Mouse (Mus musculus) neural tube, embryonic 11.5 days (tissue): ENCODE results near the gene Vezf1. TPM values are rescaled to one million over a fixed set of nuclear protein-coding genes. Genes with fewer than 3 reads are reported as not detected.
A peak's percentile ranks its signal among the peaks of the same experiment; 100 is the strongest.

Experiments used
- ATAC-seq: fragments of 200-750 bp; cut with Nextera tagmentation; 2 replicates; pipeline ENCODE4 v1.8.0; 2017; ENCODE audit warnings: moderate number of reproducible peaks, mild to moderate bottlenecking, moderate TSS enrichment, moderate library complexity; ENCODE audit not compliant: insufficient read depth, low FRiP score, low TSS enrichment
- DNase-seq: peaks from one replicate; pipeline ENCODE4 v3.0.0-alpha.2; 2015; ENCODE audit warnings: low spot score
- H3K27ac ChIP-seq: fragments of 300-500 bp; sonication (generic); 2 replicates; pipeline ENCODE4 v1.5.1; 2014; ENCODE audit warnings: low read depth, mild to moderate bottlenecking, low read length
- H3K27me3 ChIP-seq: fragments of 300-500 bp; sonication (generic); 2 replicates; pipeline ENCODE4 v1.6.1; 2014; ENCODE audit warnings: mild to moderate bottlenecking, low read length, mixed read lengths; ENCODE audit not compliant: control insufficient read depth, insufficient read depth
- H3K36me3 ChIP-seq: fragments of 300-500 bp; sonication (generic); 2 replicates; pipeline ENCODE4 v1.6.1; 2014; ENCODE audit warnings: mild to moderate bottlenecking, low read length, moderate library complexity, mixed read lengths; ENCODE audit not compliant: control insufficient read depth, insufficient read depth
- H3K4me1 ChIP-seq: fragments of 300-500 bp; sonication (generic); 2 replicates; pipeline ENCODE4 v1.6.1; 2014; ENCODE audit warnings: low read length, mixed read lengths; ENCODE audit not compliant: control insufficient read depth, insufficient read depth
- H3K4me2 ChIP-seq: fragments of 300-500 bp; sonication (generic); 2 replicates; pipeline ENCODE4 v1.6.1; 2014; ENCODE audit warnings: low read depth, mild to moderate bottlenecking, moderate library complexity
- H3K4me3 ChIP-seq: fragments of 300-500 bp; sonication (generic); 2 replicates; pipeline ENCODE4 v1.5.1; 2014; ENCODE audit warnings: low read depth, low read length
- H3K9ac ChIP-seq: fragments of 300-500 bp; sonication (generic); 2 replicates; pipeline ENCODE4 v1.6.1; 2014; ENCODE audit warnings: mild to moderate bottlenecking, low read length
- H3K9me3 ChIP-seq: fragments of 300-500 bp; sonication (generic); 2 replicates; pipeline ENCODE4 v1.6.1; 2016; ENCODE audit warnings: low read length; ENCODE audit not compliant: control insufficient read depth
- WGBS: fragments of 180-500 bp; shearing (Covaris S2); extraction: QIAGEN DNeasy Blood & Tissue Kit; methylation state at CpG from one replicate; pipeline ENCODE4 v1.1.7; 2014; 5-methylcytosine and 5-hydroxymethylcytosine counted together
- polyA plus RNA-seq: library from polyadenylated mRNA; unstranded; fragments of >200 nt; fragmentation: Nextera tagmentation; extraction: Ambion mirVana; gene quantifications from 2 replicates; pipeline ENCODE4 v1.2.1, GENCODE M21; 2014

Gene Vezf1
- polyA plus RNA-seq, 1 experiment from 2014 or later: 78.4 TPM

DNA sequence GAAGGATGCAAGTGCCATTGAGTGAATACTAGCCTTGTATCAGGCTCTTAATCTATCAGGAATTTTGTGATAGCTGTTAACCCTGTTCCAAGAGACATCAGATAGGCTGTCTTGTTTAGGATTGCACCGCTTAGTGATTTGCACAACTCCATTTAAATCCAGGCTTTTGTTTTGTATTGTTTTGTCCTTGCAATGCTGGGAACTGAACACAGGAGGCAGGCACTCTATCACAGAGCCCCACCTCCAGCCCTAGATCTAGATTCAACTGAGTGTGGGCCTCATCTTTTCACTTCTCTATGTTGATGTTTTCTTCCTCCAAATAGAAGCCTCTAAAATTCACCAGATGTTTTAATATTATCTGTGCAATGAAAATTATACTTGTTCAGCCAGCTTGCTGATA lies 7.6 kb downstream of the Vezf1 start:
- Histone ChIP-seq H3K9ac (no peak overlapping the region), H3K4me1 (peaks cover 20% of the 10 kb centered on the region), H3K4me2 (no peak overlapping the region), H3K27me3 (no peaks in the 10 kb centered on the region), H3K27ac (no peak overlapping the region), H3K9me3 (no peaks in the 10 kb centered on the region), H3K4me3 (no peak overlapping the region), H3K36me3 (peaks cover 27% of the 10 kb centered on the region)
- ATAC-seq (no peak), DNase-seq (no peak)
- 55% methylated on average over 1 of the region's 1 CpGs for WGBS

DNA sequence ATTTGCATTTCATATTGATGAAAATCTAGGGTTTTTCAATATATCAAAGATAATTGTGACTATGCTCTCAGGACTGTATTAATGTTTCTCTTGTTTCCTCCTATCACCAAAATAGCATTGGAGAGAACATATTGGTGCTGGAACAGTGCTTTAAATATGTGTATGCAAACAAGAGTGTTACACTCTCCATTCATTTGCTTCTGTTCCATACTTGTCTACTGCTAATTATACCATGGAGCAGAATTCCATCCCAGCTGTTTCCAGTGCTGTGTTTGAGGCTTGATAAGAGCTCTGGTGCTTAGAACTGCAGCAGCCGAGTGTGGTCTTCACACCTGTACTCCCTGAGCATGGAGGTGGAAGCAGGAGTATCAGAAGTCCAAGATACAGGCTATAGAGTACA lies 8.3 kb downstream of the Vezf1 start:
- Histone ChIP-seq H3K9ac (no peak overlapping the region), H3K27ac (no peak overlapping the region), H3K4me3 (no peak overlapping the region), H3K9me3 (no peaks in the 10 kb centered on the region), H3K4me2 (no peak overlapping the region), H3K36me3 (peaks cover 29% of the 10 kb centered on the region), H3K27me3 (no peaks in the 10 kb centered on the region), H3K4me1 (peaks cover 13% of the 10 kb centered on the region)
- ATAC-seq (no peak), DNase-seq (no peak)
- 79% methylated on average over 1 of the region's 1 CpGs for WGBS

DNA sequence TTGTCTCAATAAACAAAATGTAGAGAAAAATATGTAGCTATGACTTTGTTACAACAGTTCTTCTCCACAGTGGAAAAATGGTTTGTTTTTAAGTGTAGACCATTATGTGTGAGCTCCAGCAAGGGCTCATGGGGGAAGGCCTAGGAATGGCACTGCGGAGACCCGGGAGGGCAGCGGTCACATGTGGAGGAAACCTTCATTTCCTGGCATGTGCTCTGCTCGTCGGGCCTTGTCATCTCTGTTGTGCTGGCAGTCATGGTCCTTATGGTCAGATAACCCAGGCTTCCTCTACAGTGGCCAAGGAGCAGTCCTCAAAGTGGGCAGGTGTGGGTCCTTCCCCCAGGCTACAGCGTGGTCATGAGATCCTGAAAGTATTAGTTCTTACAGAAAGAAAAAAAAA lies 15.6 kb downstream of the Vezf1 start:
- H3K36me3 ChIP-seq: peaks cover 15% of the 10 kb centered on the region
- ATAC-seq (no peak), DNase-seq (no peak)
- no peaks in the 10 kb centered on the region for H3K9me3 ChIP-seq
- no peak overlapping the region for H3K27ac ChIP-seq
- WGBS: 81% methylated on average over 6 of the region's 6 CpGs
- no peak overlapping the region for H3K4me3 ChIP-seq
- H3K27me3 ChIP-seq: no peaks in the 10 kb centered on the region
- H3K4me2 ChIP-seq: no peak overlapping the region
- H3K9ac ChIP-seq: no peak overlapping the region
- H3K4me1 ChIP-seq: peaks cover 14% of the 10 kb centered on the region

DNA sequence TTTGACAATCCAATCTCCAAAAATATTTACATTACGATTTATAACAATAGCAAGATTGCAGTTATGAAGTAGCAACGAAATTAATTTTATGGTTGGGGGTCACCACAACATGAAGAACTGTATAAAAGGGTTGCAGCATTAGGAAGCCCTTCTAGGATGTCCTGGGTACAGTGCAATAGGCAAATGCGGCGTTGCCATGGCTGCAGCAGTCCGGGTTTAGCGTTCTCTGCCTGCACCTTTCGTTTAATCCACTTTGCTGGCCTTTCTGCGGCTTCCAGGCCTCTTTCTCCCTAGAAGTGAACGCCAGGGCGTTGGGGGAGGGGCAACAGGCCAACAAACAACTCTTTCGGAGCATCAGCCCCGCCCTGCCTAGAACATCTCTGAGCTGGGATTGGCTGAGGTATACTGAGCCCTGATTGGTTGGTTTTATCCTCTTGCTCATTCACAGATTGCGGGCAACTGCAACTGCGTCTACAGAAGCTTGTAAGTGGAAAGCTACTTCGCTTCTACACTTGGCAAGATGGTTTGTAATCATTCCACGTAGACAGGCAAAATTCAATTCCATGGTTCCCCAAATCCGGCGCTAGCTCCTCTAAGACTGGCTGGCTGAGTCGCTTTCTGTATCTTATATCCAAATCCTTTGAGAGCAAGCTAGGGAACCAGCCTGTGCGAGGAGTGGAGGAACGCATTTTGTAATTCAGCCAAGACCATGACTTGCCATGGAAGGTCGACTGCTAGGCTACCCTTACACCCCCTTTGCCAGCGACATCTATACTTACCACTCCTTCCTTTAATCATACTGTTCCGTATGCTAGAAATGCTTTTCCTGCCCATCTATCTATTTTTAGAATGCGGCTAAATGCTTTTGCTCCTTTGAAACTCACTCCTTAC lies 18.9 kb downstream of the Vezf1 start:
- Histone ChIP-seq H3K4me2 (peak overlapping the region; percentile 61), H3K36me3 (0 out of 2 replicates have a peak, but pooled peaks cover 2% of the 10 kb centered on the region), H3K4me3 (peak overlapping the region; percentile 28), H3K9me3 (no peaks in the 10 kb centered on the region), H3K27ac (peak overlapping the region; percentile 58), H3K9ac (peak overlapping the region; percentile 44; the same call in 1 of the 2 replicates), H3K4me1 (peaks cover 14% of the 10 kb centered on the region), H3K27me3 (no peaks in the 10 kb centered on the region)
- ATAC-seq: peak; percentile 94
- DNase-seq: peak; percentile 93
- WGBS: 8% methylated on average over 25 of the region's 25 CpGs

GRCm38 (mm10) chr11:88089150-88089549 lies 21.1 kb downstream of the Vezf1 start:
- Histone ChIP-seq H3K36me3 (no peaks in the 10 kb centered on the region), H3K9me3 (no peaks in the 10 kb centered on the region), H3K4me3 (no peak overlapping the region), H3K27me3 (no peaks in the 10 kb centered on the region), H3K4me1 (peaks cover 14% of the 10 kb centered on the region), H3K4me2 (no peak overlapping the region), H3K27ac (no peak overlapping the region), H3K9ac (no peak overlapping the region)
- ATAC-seq (no peak), DNase-seq (no peak)
- 78% methylated on average over 5 of the region's 5 CpGs for WGBS

DNA sequence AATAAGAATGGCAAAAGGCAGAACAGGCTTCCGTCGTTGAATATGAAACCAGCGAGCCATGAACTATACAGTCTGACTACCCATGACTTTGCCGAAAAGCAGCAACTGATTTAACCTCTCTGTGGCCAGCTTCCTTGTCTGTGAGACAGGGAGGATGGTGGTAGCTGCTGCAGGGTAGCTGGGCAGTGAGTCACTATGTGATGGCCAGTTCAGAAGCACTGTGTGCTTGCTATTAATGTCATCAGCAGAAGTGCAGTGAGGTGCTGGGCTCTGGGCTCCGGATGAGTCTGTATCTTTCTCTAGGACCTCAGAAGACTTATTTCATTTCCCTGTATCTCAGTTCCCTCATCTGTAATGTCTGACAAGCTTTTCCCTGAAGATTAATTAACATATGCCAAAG lies 22.2 kb downstream of the Vezf1 start:
- Histone ChIP-seq H3K27me3 (no peaks in the 10 kb centered on the region), H3K4me2 (no peak overlapping the region), H3K27ac (no peak overlapping the region), H3K4me1 (peaks cover 14% of the 10 kb centered on the region), H3K4me3 (no peak overlapping the region), H3K36me3 (no peaks in the 10 kb centered on the region), H3K9ac (no peak overlapping the region), H3K9me3 (no peaks in the 10 kb centered on the region)
- 78% methylated on average over 5 of the region's 5 CpGs for WGBS
- no peak for DNase-seq
- no peak for ATAC-seq

DNA sequence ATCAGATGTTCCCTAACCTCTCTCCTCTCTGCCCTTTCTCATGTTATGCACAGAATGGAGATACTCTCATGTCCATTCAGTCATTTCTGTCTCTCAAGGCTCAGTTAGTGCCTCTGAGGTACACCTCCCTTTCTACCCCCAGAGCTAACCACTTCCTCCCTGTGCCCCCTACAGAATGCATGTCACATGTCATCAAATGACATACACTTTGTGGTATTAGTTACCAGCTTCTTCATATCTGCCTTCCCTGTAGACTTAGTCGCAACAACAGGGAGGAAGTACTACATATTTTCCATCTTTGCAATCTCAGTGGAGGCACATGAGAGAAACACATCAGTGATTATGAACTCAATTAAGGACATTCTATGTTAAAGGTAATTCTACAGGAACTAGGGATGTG lies 23.9 kb downstream of the Vezf1 start:
- H3K27me3 ChIP-seq: no peaks in the 10 kb centered on the region
- H3K9ac ChIP-seq: no peak overlapping the region
- DNase-seq: no peak
- H3K4me3 ChIP-seq: no peak overlapping the region
- no peak for ATAC-seq
- H3K36me3 ChIP-seq: no peaks in the 10 kb centered on the region
- no peak overlapping the region for H3K27ac ChIP-seq
- no peaks in the 10 kb centered on the region for H3K9me3 ChIP-seq
- peaks cover 5% of the 10 kb centered on the region for H3K4me1 ChIP-seq
- 83% methylated on average over 1 of the region's 1 CpGs for WGBS
- no peak overlapping the region for H3K4me2 ChIP-seq

- no peaks in the 10 kb centered on the region for H3K27me3 ChIP-seq
- no peak for ATAC-seq
- H3K27ac ChIP-seq: no peak overlapping the region
- no peak overlapping the region for H3K9ac ChIP-seq
- H3K9me3 ChIP-seq: no peaks in the 10 kb centered on the region
- DNase-seq: no peak
- 24% methylated on average over 4 of the region's 4 CpGs for WGBS
- H3K4me2 ChIP-seq: no peak overlapping the region
- no peak overlapping the region for H3K4me3 ChIP-seq
- no peaks in the 10 kb centered on the region for H3K36me3 ChIP-seq
- peaks cover 9% of the 10 kb centered on the region; the same call in 1 of the 2 replicates for H3K4me1 ChIP-seq
Measured at GRCm38 (mm10) chr11:88097173-88097572, 29.1 kb downstream of the Vezf1 start.
